ENCODE assay signal across 10 mouse cellular contexts in the genomic region with DNA sequence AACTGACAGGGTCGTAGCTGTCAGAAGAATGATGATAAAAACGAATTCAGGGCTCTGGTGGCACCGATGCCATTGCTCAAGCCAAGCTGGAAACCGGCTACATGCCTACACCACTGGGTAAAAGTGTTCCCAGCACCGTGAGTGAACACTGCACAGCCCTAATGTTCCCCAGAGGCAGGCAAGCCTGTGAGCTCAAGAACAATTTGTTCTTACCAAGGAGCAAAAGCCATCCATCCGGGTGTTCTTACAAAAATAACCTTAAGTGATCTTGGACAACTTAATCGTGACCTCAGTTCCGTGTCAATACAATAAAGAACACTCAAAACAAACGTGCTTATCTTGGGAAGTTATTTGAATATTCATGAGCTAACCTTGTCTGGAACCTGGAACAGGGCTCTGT. TPM values are rescaled to one million over a fixed set of nuclear protein-coding genes. Genes with fewer than 3 reads are reported as not detected.
DNase-seq lines count a peak whose midpoint lies in the region; ATAC-seq lines count a peak whose summit lies in the region.
"Had no signal": no experiment of that assay in that cellular context is flagged by ENCODE, and none has a peak within 500 bp of the region (broad histone marks: within the 10 kb centered on the region; RNA-seq: fewer than 3 reads in every experiment).

No protein-coding gene starts in this region.

- no peak overlapping the region for H3K9ac ChIP-seq in limb, embryonic 13.5 days
- no peak overlapping the region for H3K9ac ChIP-seq in heart, embryonic 15.5 days
- H3K9ac ChIP-seq: hindbrain, embryonic 13.5 days had no signal

- peak overlapping the region; percentile 95 for H3K4me2 ChIP-seq in limb, embryonic 13.5 days (replicated peaks)
- peak overlapping the region; percentile 91 for H3K4me2 ChIP-seq in heart, embryonic 15.5 days

- H3K27ac ChIP-seq in limb, embryonic 13.5 days, result no peak overlapping the region
- no peak overlapping the region for H3K27ac ChIP-seq in limb, embryonic 10.5 days
- H3K27ac ChIP-seq in heart, embryonic 15.5 days, result peak overlapping the region; percentile 90
- H3K27ac ChIP-seq: hindbrain, embryonic 13.5 days had no signal

- H3K4me3 ChIP-seq in limb, embryonic 13.5 days, result no peak overlapping the region
- no peak overlapping the region for H3K4me3 ChIP-seq in limb, embryonic 10.5 days
- H3K4me3 ChIP-seq in heart, embryonic 15.5 days, result peak overlapping the region; percentile 69

- no peaks in the 10 kb centered on the region for H3K36me3 ChIP-seq in limb, embryonic 13.5 days
- H3K36me3 ChIP-seq in limb, embryonic 10.5 days, result peaks cover 11% of the 10 kb centered on the region; the same call in 1 of the 2 replicates
- H3K36me3 ChIP-seq in heart, embryonic 15.5 days, result no peaks in the 10 kb centered on the region
- H3K36me3 ChIP-seq: hindbrain, embryonic 13.5 days had no signal

- peak; percentile 48 for DNase-seq in adrenal gland, postnatal 14 days
- DNase-seq in adrenal gland, adult 8-10 months, result no peak
- no peak for DNase-seq in limb, embryonic 10.5 days (ENCODE audit: low spot score)
- peak; percentile 67 for DNase-seq in lung, postnatal 36 days
- DNase-seq in cerebellum, postnatal 14 days, result no peak
- no peak for DNase-seq in left cerebral cortex, adult 11 months (ENCODE audit: low spot score)
- DNase-seq: kidney, postnatal 36 days had no signal

- peaks cover 21% of the 10 kb centered on the region for H3K4me1 ChIP-seq in limb, embryonic 13.5 days
- peaks cover 44% of the 10 kb centered on the region for H3K4me1 ChIP-seq in limb, embryonic 10.5 days
- H3K4me1 ChIP-seq in heart, embryonic 15.5 days (replicated peaks), result peaks cover 34% of the 10 kb centered on the region

- no peak for ATAC-seq in limb, embryonic 13.5 days (ENCODE audit: low FRiP score, low read depth)
- no peak for ATAC-seq in heart, embryonic 15.5 days (replicated peaks; ENCODE audit: insufficient number of reproducible peaks, insufficient read depth, low FRiP score, low read depth)

- H3K9me3 ChIP-seq in limb, embryonic 13.5 days, result no peaks in the 10 kb centered on the region
- no peaks in the 10 kb centered on the region for H3K9me3 ChIP-seq in limb, embryonic 10.5 days (replicated peaks)
- no peaks in the 10 kb centered on the region for H3K9me3 ChIP-seq in heart, embryonic 15.5 days (replicated peaks)
- H3K9me3 ChIP-seq: hindbrain, embryonic 13.5 days had no signal

- WGBS in limb, embryonic 13.5 days, result 63% methylated on average over 9 of the region's 9 CpGs
- 70% methylated on average over 9 of the region's 9 CpGs for WGBS in limb, embryonic 10.5 days
- 42% methylated on average over 9 of the region's 9 CpGs for WGBS in heart, embryonic 15.5 days

- peaks cover 8% of the 10 kb centered on the region; the same call in 1 of the 2 replicates for H3K27me3 ChIP-seq in limb, embryonic 13.5 days
- H3K27me3 ChIP-seq in limb, embryonic 10.5 days (ENCODE audit: low read depth, poor library complexity, severe bottlenecking), result peaks cover 11% of the 10 kb centered on the region; the same call in 1 of the 2 replicates
- H3K27me3 ChIP-seq in heart, embryonic 15.5 days, result no peaks in the 10 kb centered on the region

RNA-seq across cellular contexts. Expression of a gene that starts 3.2 kb away (rescaled TPM):
- total RNA-seq in adrenal gland, postnatal 14 days (2021), result 123 and 126 TPM in 2 replicates
- 10 to 100 TPM; 16.3 to 73.4 (median 57.0) TPM for total RNA-seq in adrenal gland, adult 8-10 months (2022)
- polyA plus RNA-seq in limb, embryonic 13.5 days (2015; fragmentation: Nextera tagmentation; extraction: Ambion mirVana), result 19.5 and 20.2 TPM in 2 replicates
- polyA plus RNA-seq in limb, embryonic 10.5 days (2016; fragmentation: Nextera tagmentation; extraction: Ambion mirVana), result 27.5 and 35.9 TPM in 2 replicates
- 30.2 and 31.0 TPM in 2 replicates for polyA plus RNA-seq in heart, embryonic 15.5 days (2015; fragmentation: Nextera tagmentation; extraction: Ambion mirVana)

Comparison
In these comparisons a context has a peak if more than half of its experiments do, and no peak if none do; other contexts are left out.
1. DNase-seq: peak in adrenal gland, postnatal 14 days (single experiment) and lung, postnatal 36 days (single experiment); none in adrenal gland, adult 8-10 months (single experiment), limb, embryonic 10.5 days (single experiment), cerebellum, postnatal 14 days (0 of 2) and left cerebral cortex, adult 11 months (single experiment).